Mouse (Mus musculus) MEL (cell line): Measurements from ENCODE around the gene Tgm1. TPM values are rescaled to one million over a fixed set of nuclear protein-coding genes. Genes with fewer than 3 reads are reported as not detected.
A peak's percentile ranks its signal among the peaks of the same experiment; 100 is the strongest.

Experiments
- DNase-seq: peaks from one replicate; pipeline ENCODE4 v3.0.0; 2011; ENCODE audit warnings: low read depth, low spot score
- H3K27ac ChIP-seq: 2 replicates; pipeline ENCODE4 v1.5.1; 2012; ENCODE audit warnings: low read depth, mild to moderate bottlenecking, control low read depth, low read length, moderate library complexity; ENCODE audit not compliant: control insufficient read depth
- H3K27me3 ChIP-seq, 2 experiments: fragments of 150-350 bp in 1 of 2; sonication (generic) in 1 of 2; 2 replicates each; pipeline ENCODE4 v1.6.1; 2012; ENCODE audit warnings: low read length in 2 of 2, mild to moderate bottlenecking in 2 of 2, improper control_type of control experiment in 1 of 2, moderate library complexity in 1 of 2; ENCODE audit not compliant: insufficient read depth in 2 of 2, control insufficient read depth in 1 of 2
- H3K36me3 ChIP-seq, 2 experiments: 2 replicates each; pipeline ENCODE4 v1.6.1; 2012 to 2014; ENCODE audit warnings: low read length in 2 of 2, improper control_type of control experiment in 1 of 2, inconsistent platforms in 1 of 2, mild to moderate bottlenecking in 1 of 2; ENCODE audit not compliant: insufficient read depth in 2 of 2, control insufficient read depth in 1 of 2
- H3K4me1 ChIP-seq, 2 experiments: fragments of 150-350 bp in 1 of 2; sonication (generic) in 1 of 2; 2 replicates each; pipeline ENCODE4 v1.6.1; 2012; ENCODE audit warnings: low read length in 2 of 2, improper control_type of control experiment in 1 of 2, mild to moderate bottlenecking in 1 of 2; ENCODE audit not compliant: insufficient read depth in 2 of 2, control insufficient read depth in 1 of 2
- H3K4me3 ChIP-seq, 2 experiments: fragments of 150-350 bp in 1 of 2; sonication (generic) in 1 of 2; 2 replicates each; pipeline ENCODE4 v1.5.1; 2012; ENCODE audit warnings: low read depth in 2 of 2, low read length in 2 of 2, mild to moderate bottlenecking in 2 of 2, moderate library complexity in 2 of 2, control low read depth in 1 of 2, improper control_type of control experiment in 1 of 2; ENCODE audit not compliant: control insufficient read depth in 1 of 2, insufficient read depth in 1 of 2
- H3K79me2 ChIP-seq: 2 replicates; pipeline ENCODE4 v1.6.1; 2012; ENCODE audit warnings: mild to moderate bottlenecking, low read length, moderate library complexity; ENCODE audit not compliant: control insufficient read depth, poor library complexity, insufficient read depth
- H3K9ac ChIP-seq: 2 replicates; pipeline ENCODE4 v1.6.1; 2012; ENCODE audit warnings: low read depth, mild to moderate bottlenecking, control low read depth, low read length, moderate library complexity; ENCODE audit not compliant: control insufficient read depth, poor library complexity, severe bottlenecking
- H3K9me3 ChIP-seq: fragments of 150-350 bp; sonication (generic); replicated peaks from 2 replicates; pipeline ENCODE4 v1.6.1; 2012; ENCODE audit warnings: mild to moderate bottlenecking, low read length, improper control_type of control experiment, moderate library complexity; ENCODE audit not compliant: insufficient read depth
- BHLHE40 ChIP-seq: IDR thresholded peaks from 2 replicates; pipeline ENCODE4 v1.6.1; 2012; ENCODE audit warnings: low read depth, mild to moderate bottlenecking, inconsistent platforms, low read length, improper control_type of control experiment, borderline replicate concordance
- CHD1 ChIP-seq: IDR thresholded peaks from 2 replicates; pipeline ENCODE4 v1.6.1; 2012; ENCODE audit warnings: low read depth, mild to moderate bottlenecking, inconsistent platforms, low read length, improper control_type of control experiment
- CHD2 ChIP-seq: IDR thresholded peaks from 2 replicates; pipeline ENCODE4 v1.6.1; 2011; ENCODE audit warnings: low read length, improper control_type of control experiment
- CTCF ChIP-seq, 3 experiments: IDR thresholded peaks in 2 of 3; conservative IDR thresholded peaks in 1 of 3; 2 replicates each; pipeline ENCODE4 v1.5.1; 2011 to 2012; ENCODE audit warnings: low read length in 3 of 3, low read depth in 2 of 3, mild to moderate bottlenecking in 2 of 3, improper control_type of control experiment in 1 of 3, inconsistent platforms in 1 of 3, mixed read lengths in 1 of 3, moderate library complexity in 1 of 3; ENCODE audit not compliant: control insufficient read depth in 1 of 3, insufficient read depth in 1 of 3, poor library complexity in 1 of 3, severe bottlenecking in 1 of 3
- E2F4 ChIP-seq: IDR thresholded peaks from 2 replicates; pipeline ENCODE4 v1.6.1; 2011; ENCODE audit warnings: low read depth, low read length, improper control_type of control experiment, borderline replicate concordance
- ELF1 ChIP-seq: IDR thresholded peaks from 2 replicates; pipeline ENCODE4 v1.6.1; 2014; ENCODE audit warnings: low read depth, mild to moderate bottlenecking, inconsistent platforms, low read length, improper control_type of control experiment, moderate library complexity
- EP300 ChIP-seq, 2 experiments: IDR thresholded peaks; 2 replicates each; pipeline ENCODE4 v1.6.1; 2011; ENCODE audit warnings: improper control_type of control experiment in 2 of 2, low read length in 2 of 2, low read depth in 1 of 2, mild to moderate bottlenecking in 1 of 2
- ETS1 ChIP-seq: IDR thresholded peaks from 2 replicates; pipeline ENCODE4 v1.6.1; 2012; ENCODE audit warnings: low read depth, mild to moderate bottlenecking, inconsistent platforms, low read length, improper control_type of control experiment, moderate library complexity
- GABPA ChIP-seq: IDR thresholded peaks from 2 replicates; pipeline ENCODE4 v1.6.1; 2012; ENCODE audit warnings: low read depth, mild to moderate bottlenecking, inconsistent platforms, low read length, improper control_type of control experiment, moderate library complexity
- GATA1 ChIP-seq: IDR thresholded peaks from 2 replicates; pipeline ENCODE4 v1.6.1; 2011; ENCODE audit warnings: low read depth, low read length, improper control_type of control experiment
- KAT2A ChIP-seq: conservative IDR thresholded peaks from 2 replicates; pipeline ENCODE4 v1.6.1; 2012; ENCODE audit warnings: low read depth, low read length, improper control_type of control experiment, inconsistent platforms
- MAX ChIP-seq: IDR thresholded peaks from 2 replicates; pipeline ENCODE4 v1.6.1; 2011; ENCODE audit warnings: low read length, improper control_type of control experiment
- MAZ ChIP-seq: IDR thresholded peaks from 2 replicates; pipeline ENCODE4 v1.6.1; 2012; ENCODE audit warnings: low read depth, mild to moderate bottlenecking, inconsistent platforms, low read length, improper control_type of control experiment
- MEF2A ChIP-seq: IDR thresholded peaks from 2 replicates; pipeline ENCODE4 v1.6.1; 2014; ENCODE audit warnings: low read depth, mild to moderate bottlenecking, inconsistent platforms, low read length, improper control_type of control experiment; ENCODE audit not compliant: poor library complexity, insufficient replicate concordance, severe bottlenecking; ENCODE audit errors: extremely low read depth
- MXI1 ChIP-seq: IDR thresholded peaks from 2 replicates; pipeline ENCODE4 v1.6.1; 2011; ENCODE audit warnings: mild to moderate bottlenecking, low read depth, low read length, improper control_type of control experiment
- MYB ChIP-seq: IDR thresholded peaks from 2 replicates; pipeline ENCODE4 v1.6.1; 2011; ENCODE audit warnings: mild to moderate bottlenecking, low read depth, low read length, improper control_type of control experiment
- MYC ChIP-seq: IDR thresholded peaks from 2 replicates; pipeline ENCODE4 v1.6.1; 2011; ENCODE audit warnings: low read depth, mild to moderate bottlenecking, low read length, improper control_type of control experiment, moderate library complexity
- NELFE ChIP-seq: IDR thresholded peaks from 2 replicates; pipeline ENCODE4 v1.6.1; 2011; ENCODE audit warnings: low read depth, low read length, improper control_type of control experiment
- NRF1 ChIP-seq: IDR thresholded peaks from 2 replicates; pipeline ENCODE4 v1.6.1; 2014; ENCODE audit warnings: low read depth, mild to moderate bottlenecking, inconsistent platforms, low read length, improper control_type of control experiment, moderate library complexity; ENCODE audit not compliant: poor library complexity, insufficient read depth, severe bottlenecking
- POLR2A ChIP-seq, 2 experiments: IDR thresholded peaks; 2 replicates each; pipeline ENCODE4 v1.6.1; 2011 to 2012; ENCODE audit warnings: low read length in 2 of 2, mild to moderate bottlenecking in 2 of 2, control low read depth in 1 of 2, improper control_type of control experiment in 1 of 2, low read depth in 1 of 2, moderate library complexity in 1 of 2; ENCODE audit not compliant: control insufficient read depth in 1 of 2, insufficient read depth in 1 of 2, poor library complexity in 1 of 2
- POLR2AphosphoS2 ChIP-seq: IDR thresholded peaks from 2 replicates; pipeline ENCODE4 v1.6.1; 2011; ENCODE audit warnings: low read length, improper control_type of control experiment
- POLR2AphosphoS5 ChIP-seq: IDR thresholded peaks from 2 replicates; pipeline ENCODE4 v1.6.1; 2012; ENCODE audit warnings: low read depth, borderline replicate concordance, mild to moderate bottlenecking, inconsistent platforms, low read length, moderate library complexity, mixed read lengths
- RCOR1 ChIP-seq: IDR thresholded peaks from 2 replicates; pipeline ENCODE4 v1.6.1; 2012; ENCODE audit warnings: low read depth, mild to moderate bottlenecking, inconsistent platforms, low read length, improper control_type of control experiment
- SIN3A ChIP-seq: IDR thresholded peaks from 2 replicates; pipeline ENCODE4 v1.6.1; 2012; ENCODE audit warnings: low read length, improper control_type of control experiment, inconsistent platforms
- TAL1 ChIP-seq: IDR thresholded peaks from 2 replicates; pipeline ENCODE4 v1.6.1; 2012; ENCODE audit warnings: mild to moderate bottlenecking, inconsistent platforms, low read length, moderate library complexity, mixed read lengths
- TBP ChIP-seq: IDR thresholded peaks from 2 replicates; pipeline ENCODE4 v1.8.0; 2011; ENCODE audit warnings: low read depth, low read length, improper control_type of control experiment
- TCF12 ChIP-seq: IDR thresholded peaks from 2 replicates; pipeline ENCODE4 v1.6.1; 2014; ENCODE audit warnings: low read depth, mild to moderate bottlenecking, inconsistent platforms, low read length, improper control_type of control experiment, moderate library complexity
- UBTF ChIP-seq: IDR thresholded peaks from 2 replicates; pipeline ENCODE4 v1.6.1; 2012; ENCODE audit warnings: low read depth, mild to moderate bottlenecking, inconsistent platforms, low read length, improper control_type of control experiment, moderate library complexity, borderline replicate concordance; ENCODE audit not compliant: insufficient read depth
- USF1 ChIP-seq: IDR thresholded peaks from 2 replicates; pipeline ENCODE4 v1.6.1; 2014; ENCODE audit warnings: low read depth, mild to moderate bottlenecking, inconsistent platforms, low read length, improper control_type of control experiment, moderate library complexity
- USF2 ChIP-seq, 2 experiments: IDR thresholded peaks; 2 replicates each; pipeline ENCODE4 v1.6.1; 2011 to 2012; ENCODE audit warnings: improper control_type of control experiment in 2 of 2, low read length in 2 of 2, borderline replicate concordance in 1 of 2, inconsistent platforms in 1 of 2, low read depth in 1 of 2, mild to moderate bottlenecking in 1 of 2; ENCODE audit not compliant: insufficient read depth in 1 of 2
- ZC3H11A ChIP-seq: IDR thresholded peaks from 2 replicates; pipeline ENCODE4 v1.6.1; 2012; ENCODE audit warnings: low read depth, mild to moderate bottlenecking, inconsistent platforms, low read length, improper control_type of control experiment
- ZMIZ1 ChIP-seq: IDR thresholded peaks from 2 replicates; pipeline ENCODE4 v1.6.1; 2012; ENCODE audit warnings: low read depth, mild to moderate bottlenecking, inconsistent platforms, low read length, improper control_type of control experiment, moderate library complexity
- ZNF384 ChIP-seq: IDR thresholded peaks from 2 replicates; pipeline ENCODE4 v1.6.1; 2012; ENCODE audit warnings: low read depth, mild to moderate bottlenecking, inconsistent platforms, low read length, improper control_type of control experiment
- polyA plus RNA-seq, 2 experiments: library from polyadenylated mRNA; stranded (reverse) in 1 of 2; unstranded in 1 of 2; fragments of >175 nt in 1 of 2; fragments of >200 nt in 1 of 2; gene quantifications; 2 replicates each; pipeline versions ENCODE4 v1.2.1 to v1.2.4; 2012; ENCODE audit warnings: low replicate concordance in 2 of 2, low read depth in 1 of 2; ENCODE audit not compliant: insufficient read length in 2 of 2, insufficient read depth in 1 of 2, missing spikeins in 1 of 2
- total RNA-seq: library from RNA; depleted of rRNA; stranded (reverse); fragments of 300-350 nt; gene quantifications from 2 replicates; pipeline ENCODE4 v1.2.3, GENCODE M21; 2012

Gene Tgm1
- total and polyA plus RNA-seq, 3 experiments: 6.2 to 11.4 TPM; not detected in 1

- TF ChIP-seq EP300 (IDR thresholded peaks at IDR 0.05; ENCODE audit: low read depth in 1 of 2, low read length in 2 of 2) (peak in 1 of 2 experiments; percentile 59; a peak in 2 of 4 replicates), NELFE (no peak), CHD1 (no peak), RCOR1 (peak; percentile 59; the same call in 1 of the 2 replicates), NRF1 (0 out of 2 replicates have a peak, but pooled peaks have one; percentile 17), CHD2 (no peak), POLR2AphosphoS2 (no peak)
Measured at GRCm38 (mm10) chr14:55724411-55724871, 10.7 kb upstream of the Tgm1 start (continued).

GRCm38 (mm10) chr14:55723433-55723832 is 9.7 kb upstream of the Tgm1 start:
- peaks cover 2% of the 10 kb centered on the region; the same call in 1 of the 2 replicates for H3K79me2 ChIP-seq
- H3K9ac ChIP-seq: no peak overlapping the region
- no peak overlapping the region for H3K4me3 ChIP-seq
- peaks cover 15 to 18% of the 10 kb centered on the region in 2 experiments for H3K4me1 ChIP-seq
- H3K9me3 ChIP-seq: no peaks in the 10 kb centered on the region
- H3K36me3 ChIP-seq: peaks cover 0 to 19% of the 10 kb centered on the region in 2 experiments; a peak in 2 of 4 replicates
- H3K27ac ChIP-seq: peak overlapping the region; percentile 88
- no peaks in the 10 kb centered on the region for H3K27me3 ChIP-seq
- peak; percentile 90 for DNase-seq
- peak; percentile 73 for TF ChIP-seq MYC
- no peak for TF ChIP-seq POLR2AphosphoS5
- TF ChIP-seq ETS1: peak; percentile 97
- no peak for TF ChIP-seq UBTF
- no peak for TF ChIP-seq ZNF384
- TF ChIP-seq SIN3A: peak; percentile 90
- no peak for TF ChIP-seq USF1
- TF ChIP-seq ELF1: no peak
- no peak for TF ChIP-seq ZC3H11A
- TF ChIP-seq E2F4: no peak
- TF ChIP-seq TBP: no peak; the same call in 1 of the 2 replicates
- peak; percentile 68 for TF ChIP-seq GATA1
- TF ChIP-seq MAZ: 0 out of 2 replicates have a peak, but pooled peaks have one; percentile 15
- peak; percentile 77; the same call in 1 of the 2 replicates for TF ChIP-seq BHLHE40
- TF ChIP-seq NRF1: peak; percentile 51; the same call in 1 of the 2 replicates
- no peak for TF ChIP-seq CHD2
- TF ChIP-seq TAL1: peak; percentile 43; the same call in 1 of the 2 replicates
- TF ChIP-seq MXI1: peak; percentile 80; the same call in 1 of the 2 replicates
- peak; percentile 57 for TF ChIP-seq TCF12
- TF ChIP-seq ZMIZ1: no peak
- TF ChIP-seq GABPA: peak; percentile 68; the same call in 1 of the 2 replicates
- TF ChIP-seq CTCF (IDR thresholded peaks at IDR 0.05 in 2 of 3, conservative IDR thresholded peaks at IDR 0.05 in 1 of 3; ENCODE audit: control insufficient read depth in 1 of 3, insufficient read depth in 1 of 3, low read depth in 2 of 3, low read length in 3 of 3, poor library complexity in 1 of 3, severe bottlenecking in 1 of 3): no peak
- TF ChIP-seq POLR2AphosphoS2: no peak
- no peak for TF ChIP-seq CHD1
- TF ChIP-seq MYB: no peak
- TF ChIP-seq USF2 (IDR thresholded peaks at IDR 0.05; ENCODE audit: borderline replicate concordance in 1 of 2, insufficient read depth in 1 of 2, low read depth in 1 of 2, low read length in 2 of 2): no peak
- no peak for TF ChIP-seq POLR2A (IDR thresholded peaks at IDR 0.05; ENCODE audit: control insufficient read depth in 1 of 2, insufficient read depth in 1 of 2, low read depth in 1 of 2, low read length in 2 of 2, poor library complexity in 1 of 2)
- TF ChIP-seq MAX: peak; percentile 53; the same call in 1 of the 2 replicates
- TF ChIP-seq RCOR1: peak; percentile 60; the same call in 1 of the 2 replicates
- TF ChIP-seq MEF2A: no peak
- no peak for TF ChIP-seq KAT2A
